Mouse (Mus musculus) skeletal muscle tissue, adult 2 months (tissue): ENCODE measurements at regions not wholly inside any gene's neighbourhood (a gene's known extent, or its start where the extent isn't known, plus 50 kb on each side); places are given as distances from the start of the nearest gene placed in this dataset.
"Not testable (repeated sequence)": the region's sequence is repeated elsewhere in the genome, so short reads cannot be mapped to it uniquely, and the experiment has no call there.

Experiments
- DNase-seq: peaks from one replicate; pipeline ENCODE4 v3.0.0-alpha.2; 2012; ENCODE audit warnings: low read depth, low spot score

DNA sequence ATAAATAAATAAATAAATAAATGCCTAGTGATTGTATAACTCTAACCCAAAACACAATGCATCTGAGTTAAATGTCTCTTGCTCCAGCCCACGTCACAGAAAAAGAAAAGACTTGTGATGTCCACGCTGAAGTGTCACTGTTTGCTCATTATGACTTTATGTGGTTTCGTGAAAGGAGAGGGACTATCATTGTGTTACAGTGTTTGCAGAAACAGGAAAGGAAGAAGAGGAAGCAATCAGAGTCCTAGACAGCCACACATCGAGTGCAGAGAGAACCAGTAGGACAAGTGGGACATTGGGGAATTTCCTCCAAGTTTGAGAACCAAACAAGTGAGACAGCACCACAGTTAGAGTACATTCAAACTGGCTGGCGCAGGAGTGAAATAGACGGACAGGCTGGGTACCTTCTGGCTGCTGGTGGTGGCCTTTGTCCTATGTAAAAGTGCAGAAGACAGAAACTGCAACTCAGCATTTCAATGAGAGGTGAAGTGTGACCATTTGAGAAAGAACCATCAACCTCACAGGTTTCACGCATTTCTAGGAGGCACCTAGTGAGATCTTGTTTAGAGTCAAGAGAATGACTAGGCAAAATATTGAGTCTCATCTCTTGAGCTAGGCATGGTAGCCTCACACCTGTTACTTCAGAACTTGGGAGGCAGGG is 59.6 kb downstream of the Fasl start:
- DNase-seq, result no peak

- not testable (repeated sequence) for DNase-seq
These were observed 60.9 kb downstream of the Fasl start for GRCm38 (mm10) chr1:161727357-161727756.

DNA sequence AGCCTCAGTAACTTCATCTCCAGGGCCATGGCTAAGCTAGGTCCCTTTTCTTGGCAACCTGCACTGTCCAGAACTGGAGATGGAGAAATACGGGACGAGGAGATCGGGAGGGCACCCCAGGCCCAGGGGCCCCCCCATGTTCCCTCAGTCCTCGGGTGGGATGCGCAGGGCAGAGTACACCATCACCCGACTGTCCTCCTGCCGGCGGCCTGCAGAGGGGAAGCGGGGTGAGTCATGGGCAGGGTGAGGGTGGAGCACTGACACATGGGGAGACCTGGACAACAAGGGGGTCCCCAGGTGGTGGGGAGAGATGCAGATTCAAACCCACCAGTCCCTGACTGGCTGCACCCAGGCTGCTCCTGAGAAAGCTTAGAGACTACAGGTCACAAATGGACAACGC is 62.2 kb downstream of the Fasl start:
- DNase-seq, result not testable (repeated sequence)

GRCm38 (mm10) chr1:161719876-161720275 is 68.4 kb downstream of the Fasl start:
- DNase-seq, result no peak

DNA sequence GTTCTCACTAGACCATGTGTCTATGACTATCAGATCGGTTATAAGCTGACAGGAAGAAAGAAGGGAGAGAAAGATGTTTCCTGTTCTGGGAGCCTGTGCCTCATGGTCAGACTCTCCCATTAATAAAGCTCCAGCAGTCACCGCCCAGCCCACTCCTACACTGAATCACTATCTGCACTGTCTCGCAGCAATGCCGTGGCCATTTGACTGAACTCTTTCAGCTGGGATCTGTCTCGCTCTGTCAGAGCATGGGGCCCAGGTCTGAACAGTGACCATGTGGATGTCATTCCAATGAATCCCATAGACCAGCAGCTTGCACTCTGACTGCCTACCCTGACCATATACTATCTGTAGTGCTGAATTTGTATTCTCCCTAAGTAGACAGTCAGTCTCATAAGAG is 70.0 kb downstream of the Fasl start:
- no peak for DNase-seq

GRCm38 (mm10) chr1:161712918-161713317 is 75.4 kb downstream of the Fasl start:
- DNase-seq, result peak; percentile 36

DNA sequence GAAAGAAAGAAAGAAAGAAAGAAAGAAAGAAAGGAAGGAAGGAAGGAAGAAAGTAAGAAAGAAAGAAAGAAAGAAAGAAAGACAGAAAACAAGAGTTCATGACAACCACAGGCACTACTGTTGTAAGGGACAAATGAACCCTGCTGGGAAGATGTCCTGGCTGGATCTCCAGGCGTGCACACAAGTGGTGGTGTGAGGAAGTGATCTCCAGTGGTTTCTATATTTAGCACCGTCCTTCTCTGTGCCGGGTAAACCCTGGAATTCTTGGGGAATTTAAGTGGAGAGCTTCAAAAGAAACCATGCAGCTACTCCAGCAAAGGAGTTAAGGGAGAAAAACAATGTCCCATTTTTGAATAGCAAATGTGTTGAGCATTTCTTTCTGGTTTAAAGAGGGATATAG is 76.0 kb downstream of the Fasl start:
- DNase-seq, result no peak

DNA sequence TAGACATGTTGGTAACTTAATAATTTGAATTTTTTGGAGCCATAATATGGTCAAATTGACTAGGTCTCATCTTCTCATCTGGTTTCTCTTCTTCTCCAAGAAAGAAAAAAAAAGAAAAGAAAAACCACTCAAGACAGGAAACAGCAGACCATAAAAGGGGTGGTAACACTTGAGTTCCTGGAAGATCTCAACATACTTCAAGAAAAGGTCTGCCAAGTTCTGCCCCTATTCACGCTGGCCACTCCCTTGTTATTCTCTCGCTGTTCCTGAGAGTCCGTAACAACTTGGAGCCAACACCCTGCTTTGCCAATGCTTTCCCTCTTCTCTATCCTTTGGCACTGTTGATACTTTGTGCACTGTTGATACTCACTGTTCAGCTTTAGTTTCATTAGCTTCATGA is 81.2 kb downstream of the Fasl start:
- peak; percentile 25 for DNase-seq

DNA sequence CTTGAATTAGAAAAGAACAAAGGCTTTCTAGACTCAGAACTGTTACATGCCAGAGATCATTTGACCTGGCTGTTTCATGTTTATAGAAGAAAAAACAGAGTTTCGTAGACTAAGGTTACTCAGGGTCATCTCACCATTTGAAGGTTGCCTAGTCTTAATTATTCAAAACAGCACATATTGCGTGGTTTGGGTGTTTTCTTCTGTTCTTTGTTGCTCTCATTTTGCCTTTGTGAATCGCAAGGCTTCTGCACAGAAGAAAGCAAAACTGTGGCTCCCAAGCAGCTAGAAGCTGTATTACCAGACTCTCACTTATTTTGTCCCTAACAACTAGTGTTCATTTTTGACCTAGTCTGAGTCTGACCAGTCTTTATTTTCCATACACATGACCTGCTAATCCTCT is 83.3 kb downstream of the Fasl start:
- DNase-seq, result no peak

- DNase-seq, result no peak
These were observed 83.8 kb downstream of the Fasl start for GRCm38 (mm10) chr1:161704527-161704926.

GRCm38 (mm10) chr1:161695886-161696285 is 92.4 kb downstream of the Fasl start:
- no peak for DNase-seq

- DNase-seq, result no peak
These were observed 94.5 kb downstream of the Fasl start for GRCm38 (mm10) chr1:161693768-161694160.

DNA sequence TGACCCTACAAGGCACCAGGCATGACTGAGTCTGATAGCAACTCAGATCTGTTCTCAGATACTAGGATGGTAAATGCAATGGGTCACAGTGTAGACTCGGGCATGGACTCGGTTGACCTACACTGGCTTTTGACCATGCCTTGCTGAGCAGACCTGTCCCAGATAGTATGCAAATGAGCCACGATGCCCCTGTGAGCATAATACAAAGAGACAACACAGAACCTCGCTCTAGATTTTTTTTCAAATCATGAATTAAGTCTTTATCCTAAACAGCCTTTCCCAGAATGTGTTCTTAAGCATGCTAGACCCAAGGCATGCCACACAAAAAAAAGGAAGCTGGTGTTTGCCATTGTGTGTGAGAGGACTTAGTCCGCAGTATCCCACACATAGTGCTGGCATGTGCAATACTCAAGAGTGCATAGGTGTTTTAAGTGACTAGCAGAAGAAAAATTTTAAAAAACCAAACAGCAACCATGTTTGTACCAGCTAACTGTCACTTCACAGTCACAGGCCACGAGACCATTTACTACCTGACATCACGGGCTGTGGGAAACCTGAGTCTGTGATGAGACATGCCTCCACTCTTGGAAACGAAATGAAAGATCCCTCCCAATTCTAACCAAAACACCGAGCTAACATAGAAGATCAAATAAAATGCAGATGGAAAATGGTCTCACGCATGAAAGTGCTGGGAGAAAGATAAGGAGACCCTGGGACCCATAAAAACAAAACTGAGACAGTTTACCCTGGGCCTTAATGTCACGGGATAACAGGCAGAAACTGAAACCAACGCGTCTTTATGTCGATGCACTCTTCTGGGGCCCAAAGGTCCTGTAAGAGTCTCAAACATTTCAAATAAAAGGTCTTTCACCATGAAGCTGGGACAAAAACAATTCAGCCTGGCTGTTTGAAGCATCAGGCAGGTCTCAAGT is 95.2 kb downstream of the Fasl start:
- DNase-seq, result no peak

GRCm38 (mm10) chr1:161688946-161689345 is 99.3 kb downstream of the Fasl start:
- DNase-seq, result no peak

DNA sequence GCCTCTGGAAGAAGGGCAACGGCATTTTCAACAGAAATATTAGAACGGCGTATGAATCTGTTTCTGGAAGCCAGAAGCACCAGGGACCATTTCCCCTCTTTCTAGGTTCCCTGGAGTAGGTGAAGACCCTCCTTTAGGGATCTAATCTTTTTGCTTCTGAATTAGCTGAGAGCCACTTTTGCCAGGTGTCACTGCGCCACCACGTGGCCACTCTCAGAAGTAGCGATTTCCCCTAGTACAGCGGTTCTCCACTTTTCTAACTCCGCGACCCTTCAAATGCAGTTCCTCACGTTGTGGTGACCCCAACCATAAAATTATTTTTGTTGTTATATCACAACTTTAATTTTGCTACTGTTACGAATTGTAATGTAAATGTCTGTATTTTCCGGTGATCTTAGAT is 100.7 kb downstream of the Fasl start:
- no peak for DNase-seq

DNA sequence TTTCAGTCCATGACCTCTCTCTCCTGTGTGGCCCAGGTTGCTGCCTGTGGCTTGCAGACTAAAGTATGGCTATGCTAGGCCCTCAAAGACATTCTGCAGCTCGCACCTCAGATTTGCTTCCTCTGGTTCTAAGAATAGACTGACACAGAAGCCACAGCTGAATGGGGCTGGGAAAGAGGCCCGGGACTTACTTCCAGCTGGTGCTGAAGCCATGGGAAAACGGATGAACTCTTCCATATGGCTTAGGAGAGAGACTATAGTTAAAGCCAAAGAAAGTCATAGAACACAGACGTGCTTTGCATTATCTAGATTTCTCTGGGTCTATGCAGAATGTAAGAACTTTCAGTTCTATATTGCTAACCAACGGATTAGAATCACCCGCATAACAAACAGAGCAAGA is 107.7 kb downstream of the Fasl start:
- DNase-seq, result no peak

GRCm38 (mm10) chr1:161670937-161671336 is 117.4 kb downstream of the Fasl start:
- DNase-seq, result peak; percentile 1

- DNase-seq, result no peak
These were observed 124.0 kb downstream of the Fasl start for GRCm38 (mm10) chr1:161664321-161664720.

DNA sequence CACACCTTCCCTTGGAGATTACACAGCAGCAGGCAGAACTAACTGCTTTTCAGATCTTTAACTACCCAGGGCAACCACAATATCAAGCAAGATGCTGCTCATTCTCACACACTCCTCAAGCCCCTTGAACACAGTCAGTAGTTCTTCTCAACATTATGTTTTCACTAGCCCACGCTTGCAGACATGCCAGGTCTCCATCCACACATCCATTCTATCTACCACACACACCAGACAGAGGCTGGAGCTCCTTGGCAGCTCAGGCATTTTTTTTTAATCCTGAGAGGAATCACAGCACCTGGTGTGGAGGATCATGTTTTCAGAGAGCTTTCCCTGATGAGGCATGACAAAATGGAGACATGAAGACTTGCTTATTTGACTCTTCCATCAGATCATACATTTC is 124.9 kb downstream of the Fasl start:
- no peak for DNase-seq

GRCm38 (mm10) chr1:161662241-161662640 is 126.1 kb downstream of the Fasl start:
- DNase-seq, result no peak

GRCm38 (mm10) chr1:161657511-161657910 is 130.8 kb downstream of the Fasl start:
- DNase-seq, result no peak

- DNase-seq, result no peak
These were observed 138.9 kb downstream of the Fasl start for GRCm38 (mm10) chr1:161649387-161649786.

GRCm38 (mm10) chr1:161632098-161632497 is 137.6 kb downstream of the Tnfsf18 start:
- DNase-seq, result no peak
